Mouse (Mus musculus) heart, embryonic 13.5 days (tissue): ENCODE measurements around the gene Rbm14. TPM values are rescaled to one million over a fixed set of nuclear protein-coding genes. Genes with fewer than 3 reads are reported as not detected.

ENCODE experiments used
- ATAC-seq: fragments of 200-750 bp; cut with Nextera tagmentation; 2 replicates; pipeline ENCODE4 v1.8.0; 2017; ENCODE audit warnings: moderate TSS enrichment; ENCODE audit not compliant: insufficient number of reproducible peaks, low FRiP score, low TSS enrichment; ENCODE audit errors: extremely low read depth
- H3K27ac ChIP-seq: fragments of 300-500 bp; sonication (generic); replicated peaks from 2 replicates; pipeline ENCODE4 v1.5.1; 2015; ENCODE audit warnings: moderate library complexity, mild to moderate bottlenecking, inconsistent platforms
- H3K27me3 ChIP-seq: fragments of 300-500 bp; sonication (generic); replicated peaks from 2 replicates; pipeline ENCODE4 v1.6.1; 2015; ENCODE audit warnings: mild to moderate bottlenecking, inconsistent platforms
- H3K36me3 ChIP-seq: fragments of 300-500 bp; sonication (generic); 2 replicates; pipeline ENCODE4 v1.6.1; 2015; ENCODE audit warnings: mild to moderate bottlenecking, inconsistent platforms
- H3K4me1 ChIP-seq: fragments of 300-500 bp; sonication (generic); 2 replicates; pipeline ENCODE4 v1.6.1; 2015; ENCODE audit warnings: inconsistent platforms
- H3K4me2 ChIP-seq: fragments of 300-500 bp; sonication (generic); 2 replicates; pipeline ENCODE4 v1.6.1; 2015; ENCODE audit warnings: inconsistent platforms, mild to moderate bottlenecking, moderate library complexity
- H3K4me3 ChIP-seq: fragments of 300-500 bp; sonication (generic); 2 replicates; pipeline ENCODE4 v1.5.1; 2015; ENCODE audit warnings: moderate library complexity, mild to moderate bottlenecking, inconsistent platforms
- H3K9ac ChIP-seq: fragments of 300-500 bp; sonication (generic); 2 replicates; pipeline ENCODE4 v1.6.1; 2015; ENCODE audit warnings: inconsistent platforms, mild to moderate bottlenecking, moderate library complexity
- H3K9me3 ChIP-seq: fragments of 300-500 bp; sonication (generic); 2 replicates; pipeline ENCODE4 v1.6.1; 2016; ENCODE audit warnings: inconsistent platforms
- WGBS: fragments of 180-500 bp; shearing (Covaris S2); methylation state at CpG from one replicate; pipeline ENCODE4 v1.1.7; 2015; ENCODE audit warnings: mixed read lengths; 5-methylcytosine and 5-hydroxymethylcytosine counted together
- polyA plus RNA-seq: library from polyadenylated mRNA; unstranded; fragments of >200 nt; fragmentation: Nextera tagmentation; extraction: Ambion mirVana; gene quantifications from 2 replicates; pipeline ENCODE4 v1.2.1, GENCODE M21; 2015

Rbm14 gene
- polyA plus RNA-seq, result 48.4 and 48.6 TPM in 2 replicates

DNA sequence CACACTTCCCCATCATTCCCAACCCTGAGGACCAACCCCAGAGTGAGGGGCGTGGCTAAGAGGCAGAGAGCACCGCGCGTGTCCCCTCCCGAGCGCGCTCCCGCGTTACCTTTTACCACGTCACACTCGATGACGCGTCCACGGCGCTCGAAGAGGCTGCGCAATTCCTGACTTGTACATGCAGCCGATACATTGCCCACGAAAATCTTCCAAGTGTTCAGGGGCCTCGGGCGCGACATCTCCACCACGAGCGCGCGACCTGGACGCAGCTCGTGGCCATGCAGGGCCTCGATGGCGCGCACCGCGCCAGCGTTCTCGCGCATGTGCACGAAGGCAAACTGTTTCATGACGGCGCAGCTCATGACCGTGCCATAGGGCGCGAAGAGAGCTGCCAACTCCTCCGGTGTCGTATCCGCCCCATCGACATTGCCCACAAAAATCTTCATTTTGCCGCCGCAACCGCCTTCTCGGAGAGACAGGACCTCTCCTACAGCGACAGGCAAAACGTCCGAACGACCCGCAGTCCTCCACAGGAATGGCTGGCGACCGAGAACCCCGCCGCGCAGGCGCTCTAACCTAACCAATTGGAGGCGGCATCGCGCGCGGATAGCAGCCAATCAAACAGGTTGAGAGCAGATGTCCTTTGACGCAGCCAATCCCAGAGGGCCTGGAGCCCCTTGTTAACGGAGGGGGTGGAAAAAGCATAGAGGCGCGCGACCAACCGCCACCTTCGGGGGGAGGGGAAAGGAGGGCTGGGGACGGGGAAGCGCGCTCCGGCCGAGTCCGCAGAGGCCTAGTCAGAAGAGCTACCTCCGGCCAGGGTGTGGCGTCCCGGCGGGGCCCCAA lies at the start of gene Rbm14, which contains the start of gene Gm21992:
TSS of gene Rbm14 (minus strand) at position 572 of the 846 bp plus-strand sequence.
TSS of gene Gm21992 (minus strand) at position 550 of the 846 bp plus-strand sequence.
- peak; percentile 94 for ATAC-seq
- H3K4me2 ChIP-seq, result peak within 1 kb of the TSS; percentile 96
- H3K4me1 ChIP-seq, result peaks cover 33% of the 10 kb centered on the region
- peak within 1 kb of the TSS; percentile 93 for H3K9ac ChIP-seq
- H3K27me3 ChIP-seq, result no peaks in the 10 kb centered on the region
- H3K36me3 ChIP-seq, result 0 out of 2 replicates have a peak, but pooled peaks cover 10% of the 10 kb centered on the region
- H3K4me3 ChIP-seq, result peak within 1 kb of the TSS; percentile 94
- WGBS, result under 1% methylated on average over 83 of the region's 83 CpGs
- peak within 1 kb of the TSS; percentile 96 for H3K27ac ChIP-seq
- H3K9me3 ChIP-seq, result no peaks in the 10 kb centered on the region

DNA sequence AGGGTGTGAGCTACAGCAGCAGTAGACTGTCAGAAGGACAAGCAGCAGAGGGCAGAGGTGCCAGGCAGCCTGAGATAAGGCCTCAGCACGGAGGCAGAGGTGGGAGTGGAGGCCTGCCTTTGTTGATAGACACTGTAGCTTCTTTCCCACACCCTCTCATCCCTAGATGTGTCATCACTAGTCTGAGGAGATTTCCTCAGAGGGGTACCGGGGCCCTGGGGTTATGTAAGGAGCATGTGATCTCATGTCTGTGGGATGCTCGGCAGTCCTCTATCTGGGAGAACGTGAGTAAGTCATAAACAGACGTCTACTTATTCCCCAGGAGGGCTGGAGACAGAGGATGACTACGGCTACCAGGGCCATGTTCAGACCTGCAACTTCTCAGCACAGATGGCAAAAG lies 47.6 kb upstream of the Rbm14 start:
- no peak; the same call in 1 of the 2 replicates for ATAC-seq
- Histone ChIP-seq H3K27ac (no peak overlapping the region), H3K27me3 (peaks cover 24% of the 10 kb centered on the region), H3K4me2 (no peak overlapping the region), H3K4me1 (peaks cover 17% of the 10 kb centered on the region), H3K4me3 (no peak overlapping the region), H3K36me3 (0 out of 2 replicates have a peak, but pooled peaks cover 10% of the 10 kb centered on the region), H3K9me3 (no peaks in the 10 kb centered on the region), H3K9ac (no peak overlapping the region; the same call in 1 of the 2 replicates)
- 42% methylated on average over 6 of the region's 6 CpGs for WGBS

DNA sequence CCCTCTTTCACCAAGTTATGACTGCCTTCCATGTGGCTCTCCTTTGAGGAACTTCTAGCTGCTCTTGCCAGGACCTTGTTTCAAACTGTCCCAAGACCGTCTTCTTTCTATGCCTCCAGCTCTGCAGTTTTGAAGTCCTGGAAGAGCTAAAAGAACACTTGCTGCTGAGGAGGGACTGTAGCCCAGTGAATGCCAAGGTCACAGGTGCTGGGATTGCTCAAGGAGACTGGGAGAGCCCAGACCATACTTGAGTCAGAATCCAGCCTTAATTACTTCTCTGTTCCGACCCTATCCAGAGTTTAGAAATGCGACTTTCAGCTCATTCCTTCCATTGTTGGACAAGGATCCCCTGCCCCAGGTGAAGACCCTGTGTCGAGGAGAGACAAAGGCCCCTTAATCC lies 44.5 kb upstream of the Rbm14 start:
- Histone ChIP-seq H3K9me3 (no peaks in the 10 kb centered on the region), H3K9ac (no peak overlapping the region), H3K36me3 (0 out of 2 replicates have a peak, but pooled peaks cover 10% of the 10 kb centered on the region), H3K4me2 (peak overlapping the region; percentile 93), H3K27me3 (peaks cover 25% of the 10 kb centered on the region), H3K27ac (no peak overlapping the region), H3K4me1 (peaks cover 17% of the 10 kb centered on the region), H3K4me3 (peak overlapping the region; percentile 67; the same call in 1 of the 2 replicates)
- no peak for ATAC-seq
- 75% methylated on average over 4 of the region's 4 CpGs for WGBS

DNA sequence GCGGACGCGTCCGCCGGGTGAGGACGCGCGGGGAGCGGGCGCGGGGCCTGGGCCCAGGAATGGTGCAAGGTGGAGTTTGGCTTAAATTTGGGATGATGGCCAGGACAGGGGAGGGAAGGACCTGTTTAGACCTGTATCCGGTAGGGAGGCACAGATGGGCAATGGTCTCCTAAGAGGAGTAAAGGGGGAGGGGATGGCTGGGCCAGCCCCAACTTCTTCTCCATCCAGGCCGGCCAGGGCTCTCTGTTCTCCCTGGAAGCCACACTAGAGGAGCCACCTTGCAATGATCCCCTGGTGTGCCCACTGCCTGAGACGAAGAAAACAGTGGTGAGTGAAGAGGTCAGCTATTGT lies 44.0 kb upstream of the Rbm14 start:
- peak overlapping the region; percentile 67 for H3K4me3 ChIP-seq
- no peak overlapping the region for H3K27ac ChIP-seq
- peak overlapping the region; percentile 93 for H3K4me2 ChIP-seq
- no peaks in the 10 kb centered on the region for H3K9me3 ChIP-seq
- H3K36me3 ChIP-seq, result 0 out of 2 replicates have a peak, but pooled peaks cover 9% of the 10 kb centered on the region
- H3K27me3 ChIP-seq, result peaks cover 26% of the 10 kb centered on the region
- H3K9ac ChIP-seq, result peak overlapping the region; percentile 85
- peaks cover 17% of the 10 kb centered on the region for H3K4me1 ChIP-seq
- WGBS, result 3% methylated on average over 14 of the region's 14 CpGs
- no peak for ATAC-seq

DNA sequence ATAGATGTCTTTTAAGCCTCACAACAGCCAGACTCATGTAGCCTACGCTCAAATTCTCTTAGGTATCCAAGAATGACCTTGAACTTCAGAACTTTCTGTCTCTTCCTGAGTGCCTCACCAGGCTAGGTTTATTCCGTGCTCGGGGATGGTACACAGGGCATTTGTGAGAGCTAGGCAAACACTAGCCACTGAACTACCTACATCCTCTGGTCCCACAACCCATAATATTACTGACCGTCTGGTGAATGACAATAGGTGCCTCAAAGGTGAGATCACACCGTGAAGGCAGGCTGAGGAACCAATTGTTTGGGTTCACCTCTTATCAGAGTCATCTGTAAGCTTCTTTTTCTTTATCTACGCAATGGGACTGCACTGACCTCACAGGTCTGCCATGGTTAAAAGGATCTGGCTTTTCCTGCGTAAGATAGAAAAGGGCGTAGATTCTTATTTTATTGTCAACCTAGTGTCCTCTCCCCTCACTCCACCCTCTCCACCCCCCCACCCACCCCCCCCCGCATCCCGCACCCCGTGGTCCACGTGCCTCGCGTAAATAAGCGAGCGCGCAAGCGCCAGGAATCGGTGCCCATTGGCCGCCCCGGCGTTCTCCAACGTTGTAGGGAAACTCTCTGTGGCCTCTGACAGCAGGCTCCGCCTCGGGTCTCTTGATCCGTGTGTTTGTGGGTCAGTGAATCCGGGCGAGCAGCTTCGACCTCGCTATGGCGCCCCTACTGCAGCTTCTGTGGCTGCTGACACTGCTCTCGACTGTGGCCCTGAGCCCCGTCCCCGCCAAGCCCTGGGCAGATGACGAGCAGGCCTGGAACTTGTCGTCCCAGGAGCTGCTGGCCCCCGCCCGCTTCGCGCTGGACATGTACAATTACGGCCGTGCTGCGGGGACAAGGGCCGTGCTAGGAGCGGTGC lies 43.4 kb upstream of the Rbm14 start, which contains the start of gene Ctsf:
TSS of gene Ctsf (plus strand) at position 579 of the 918 bp plus-strand sequence.
- H3K9ac ChIP-seq, result peak within 1 kb of the TSS; percentile 85
- WGBS, result 4% methylated on average over 45 of the region's 45 CpGs
- H3K9me3 ChIP-seq, result no peaks in the 10 kb centered on the region
- peaks cover 31% of the 10 kb centered on the region for H3K27me3 ChIP-seq
- H3K27ac ChIP-seq, result no peak within 1 kb of the TSS
- peak within 1 kb of the TSS; percentile 67 for H3K4me3 ChIP-seq
- peaks cover 17% of the 10 kb centered on the region for H3K4me1 ChIP-seq
- ATAC-seq, result peak; percentile 40; the same call in 1 of the 2 replicates
- 0 out of 2 replicates have a peak, but pooled peaks cover 4% of the 10 kb centered on the region for H3K36me3 ChIP-seq
- H3K4me2 ChIP-seq, result peak within 1 kb of the TSS; percentile 93

DNA sequence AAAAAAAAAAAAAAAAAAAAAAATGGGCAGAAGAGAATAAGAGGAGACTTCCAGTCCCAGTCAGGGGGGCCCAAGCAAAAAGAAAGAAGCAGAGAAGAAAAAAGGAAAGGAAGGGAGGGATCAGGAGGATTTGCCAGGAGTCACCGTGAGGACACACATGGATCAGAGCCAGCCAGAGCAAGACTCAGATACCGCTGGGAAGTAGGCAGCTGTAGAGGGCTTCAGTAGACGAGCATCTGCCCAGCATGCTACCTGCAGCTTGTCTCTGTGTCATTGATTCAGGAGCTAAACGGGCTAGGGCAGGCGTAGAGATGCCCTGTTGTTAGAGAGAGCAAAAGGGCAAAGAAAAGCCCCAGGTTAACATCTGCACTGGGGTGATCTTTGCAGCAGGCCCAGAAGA lies 38.8 kb upstream of the Rbm14 start:
- Histone ChIP-seq H3K4me3 (no peak overlapping the region), H3K4me1 (peaks cover 4% of the 10 kb centered on the region; the same call in 1 of the 2 replicates), H3K36me3 (no peaks in the 10 kb centered on the region), H3K27ac (no peak overlapping the region), H3K4me2 (no peak overlapping the region), H3K9ac (no peak overlapping the region), H3K9me3 (no peaks in the 10 kb centered on the region), H3K27me3 (peaks cover 40% of the 10 kb centered on the region)
- WGBS, result 40% methylated on average over 5 of the region's 5 CpGs
- no peak for ATAC-seq

DNA sequence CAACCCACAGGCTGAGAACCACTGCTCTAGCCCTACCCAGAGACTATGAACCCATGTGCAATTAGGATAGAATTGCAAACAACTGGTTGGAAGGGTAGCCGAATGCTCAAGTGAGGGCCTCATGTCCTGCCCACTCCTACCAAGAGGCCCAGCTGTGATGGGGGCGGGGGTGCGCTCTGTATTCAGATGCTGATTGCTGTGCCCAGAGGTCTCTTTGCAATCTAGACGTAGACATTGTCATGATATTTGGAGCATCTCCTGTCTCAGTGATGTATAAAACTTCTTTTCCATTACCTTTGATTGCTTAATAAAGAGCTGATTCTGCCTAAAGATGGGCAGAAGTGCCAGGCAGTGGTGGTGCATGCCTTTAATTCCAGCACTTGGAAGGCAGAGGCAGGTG lies 38.4 kb upstream of the Rbm14 start:
- H3K27me3 ChIP-seq, result peaks cover 40% of the 10 kb centered on the region
- 53% methylated on average over 4 of the region's 4 CpGs for WGBS

DNA sequence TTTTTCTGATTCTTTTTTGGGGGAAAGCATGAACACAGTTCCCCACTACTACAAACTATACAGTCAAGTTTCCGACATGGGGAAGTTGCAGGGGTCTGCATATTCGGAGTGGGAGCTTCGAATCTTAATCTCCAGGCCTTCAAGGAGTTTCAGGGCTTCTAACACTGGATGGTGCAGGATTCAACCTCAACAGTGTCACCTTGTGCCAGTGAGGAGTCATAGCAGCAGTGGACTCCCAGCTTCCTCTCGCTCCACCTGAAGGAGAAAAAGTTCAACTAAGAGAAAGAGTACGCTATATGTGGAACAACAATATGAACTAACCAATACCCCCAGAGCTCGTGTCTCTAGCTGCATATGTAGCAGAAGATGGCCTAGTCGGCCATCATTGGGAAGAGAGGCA lies 36.1 kb upstream of the Rbm14 start:
- Histone ChIP-seq H3K36me3 (no peaks in the 10 kb centered on the region), H3K9ac (no peak overlapping the region), H3K4me3 (no peak overlapping the region), H3K27me3 (peaks cover 43% of the 10 kb centered on the region), H3K4me2 (no peak overlapping the region), H3K9me3 (no peaks in the 10 kb centered on the region), H3K27ac (no peak overlapping the region), H3K4me1 (no peaks in the 10 kb centered on the region)
- ATAC-seq, result no peak
- whole genome bisulfite sequencing, result 22% methylated on average over 7 of the region's 7 CpGs

More for the DNA sequence above, 38.4 kb upstream of the Rbm14 start:
- ATAC-seq, result no peak
- no peak overlapping the region for H3K27ac ChIP-seq
- no peak overlapping the region for H3K4me2 ChIP-seq
- no peaks in the 10 kb centered on the region for H3K36me3 ChIP-seq
- H3K4me1 ChIP-seq, result peaks cover 4% of the 10 kb centered on the region; the same call in 1 of the 2 replicates
- no peak overlapping the region for H3K4me3 ChIP-seq
- H3K9me3 ChIP-seq, result no peaks in the 10 kb centered on the region
- H3K9ac ChIP-seq, result no peak overlapping the region

DNA sequence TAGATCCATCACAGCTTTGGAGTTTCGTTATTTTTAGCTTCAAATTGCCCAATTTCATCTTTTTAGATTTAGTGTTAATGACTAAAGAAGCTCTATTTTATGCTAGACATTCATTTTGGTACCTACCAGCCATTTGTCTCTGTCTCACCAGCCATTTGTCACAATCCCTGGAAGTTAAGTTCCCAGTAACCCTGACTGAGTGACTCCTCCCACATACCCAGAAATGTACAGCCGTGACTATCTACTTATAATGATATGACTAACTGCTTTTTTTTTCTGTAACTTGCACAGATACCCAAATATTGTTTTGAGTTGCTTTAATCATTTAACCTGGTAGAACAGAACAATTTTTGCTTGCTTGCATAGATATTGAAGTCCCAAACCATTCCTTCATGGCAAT lies 34.4 kb upstream of the Rbm14 start:
- Histone ChIP-seq H3K9ac (no peak overlapping the region), H3K27me3 (peaks cover 54% of the 10 kb centered on the region), H3K36me3 (no peaks in the 10 kb centered on the region), H3K4me2 (no peak overlapping the region), H3K4me3 (no peak overlapping the region), H3K27ac (no peak overlapping the region), H3K4me1 (no peaks in the 10 kb centered on the region), H3K9me3 (no peaks in the 10 kb centered on the region)
- no peak for ATAC-seq
- 50% methylated on average over 2 of the region's 2 CpGs for WGBS

DNA sequence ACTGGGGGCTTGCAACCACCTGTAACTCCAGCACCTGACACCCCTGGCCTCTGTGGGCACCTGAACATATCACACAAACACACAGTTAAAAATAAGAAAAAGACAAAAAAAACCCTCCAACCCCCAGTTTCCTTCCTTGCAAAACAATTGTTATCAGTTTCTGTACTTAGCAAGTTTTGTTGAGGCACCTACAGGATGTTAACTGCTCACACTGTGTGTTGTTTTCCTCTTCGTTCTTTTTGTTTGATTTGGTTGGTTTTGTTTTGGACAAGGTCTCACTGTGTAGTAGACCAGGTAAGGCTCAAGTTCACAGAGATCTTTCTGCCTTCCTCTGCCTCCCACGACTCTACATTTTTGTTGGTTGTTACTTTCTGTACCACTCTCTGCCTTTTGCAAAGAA lies 31.2 kb upstream of the Rbm14 start:
- no peak for ATAC-seq
- 54% methylated on average over 2 of the region's 2 CpGs for WGBS
- H3K9me3 ChIP-seq, result no peaks in the 10 kb centered on the region
- H3K4me3 ChIP-seq, result no peak overlapping the region
- peaks cover 51% of the 10 kb centered on the region for H3K27me3 ChIP-seq
- no peaks in the 10 kb centered on the region for H3K36me3 ChIP-seq
- H3K9ac ChIP-seq, result no peak overlapping the region
- no peak overlapping the region for H3K27ac ChIP-seq
- H3K4me1 ChIP-seq, result peaks cover 17% of the 10 kb centered on the region
- no peak overlapping the region for H3K4me2 ChIP-seq

DNA sequence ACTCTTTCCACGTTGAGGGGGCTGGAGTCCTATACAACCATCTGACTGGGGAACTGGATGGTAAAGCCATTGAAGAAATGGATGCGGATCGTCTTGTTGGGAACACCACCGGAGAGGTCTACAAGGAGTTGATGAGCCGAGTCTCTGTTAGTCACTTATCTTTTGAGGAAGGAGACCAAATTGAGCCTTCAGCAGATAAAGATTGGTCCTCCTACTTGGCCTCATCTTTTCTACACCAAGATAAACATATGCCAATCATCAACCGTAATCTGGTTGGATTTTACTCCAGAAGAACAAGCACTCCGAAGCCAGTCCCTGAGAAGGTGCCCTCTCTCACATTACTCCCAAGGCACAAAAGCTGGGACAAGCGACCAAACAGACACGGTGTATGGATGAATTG lies 29.4 kb upstream of the Rbm14 start:
- no peak for ATAC-seq
- no peak overlapping the region for H3K4me2 ChIP-seq
- WGBS, result 71% methylated on average over 9 of the region's 9 CpGs

More for the DNA sequence above, 29.4 kb upstream of the Rbm14 start:
- Histone ChIP-seq H3K9me3 (no peaks in the 10 kb centered on the region), H3K27me3 (peaks cover 48% of the 10 kb centered on the region), H3K4me1 (peaks cover 17% of the 10 kb centered on the region), H3K9ac (no peak overlapping the region), H3K27ac (no peak overlapping the region), H3K36me3 (no peaks in the 10 kb centered on the region), H3K4me3 (no peak overlapping the region)
